Comparison of ENCODE assay signal across 8 mouse cellular contexts in the genomic region with DNA sequence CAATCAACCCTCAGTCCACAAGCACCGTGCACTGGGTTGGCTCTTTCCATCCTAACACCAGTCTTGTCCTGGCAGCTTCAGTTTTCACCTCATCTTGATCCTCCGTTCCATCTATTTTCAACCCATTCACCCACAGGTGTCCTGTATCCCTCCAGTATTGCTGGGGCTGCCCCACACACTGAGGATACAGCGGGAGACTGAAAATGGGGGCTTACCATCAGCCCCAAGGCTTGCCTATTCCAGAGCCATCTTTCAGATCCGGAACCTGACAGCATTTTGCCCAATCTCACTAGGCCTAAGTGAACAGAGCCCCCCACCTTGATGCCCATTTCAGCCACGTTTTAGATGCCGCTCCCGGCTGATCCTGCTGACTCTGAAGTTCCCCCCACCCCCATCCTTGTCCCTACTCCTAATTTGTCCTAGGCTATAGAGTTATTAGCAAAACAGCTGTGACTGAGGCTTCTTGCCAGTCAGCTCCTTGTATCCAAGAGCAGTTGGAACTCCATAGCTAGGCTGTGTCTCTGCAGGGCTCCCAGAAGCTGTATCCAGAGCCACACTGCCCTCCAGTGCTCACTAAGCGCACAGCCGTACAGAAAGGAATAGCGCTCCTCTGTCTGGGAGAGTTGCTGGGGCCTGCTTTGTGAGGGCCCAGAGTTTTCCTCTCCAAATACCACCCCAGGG. TPM values are rescaled to one million over a fixed set of nuclear protein-coding genes. Genes with fewer than 3 reads are reported as not detected.
A peak's percentile ranks its signal among the peaks of the same experiment; 100 is the strongest.
DNase-seq lines count a peak whose midpoint lies in the region; ATAC-seq and TF ChIP-seq lines count a peak whose summit lies in the region.

No protein-coding gene starts in this region.

- H3K4me1 ChIP-seq in ES-E14 (ENCODE audit: control insufficient read depth in 2 of 2, insufficient read depth in 2 of 2, low read length in 2 of 2, poor library complexity in 1 of 2) = no peaks in the 10 kb centered on the region; a peak in 1 of 4 replicates
- no peaks in the 10 kb centered on the region for H3K4me1 ChIP-seq in forebrain, postnatal 0 days (ENCODE audit: insufficient read depth)
- H3K4me1 ChIP-seq in liver, embryonic 16.5 days (ENCODE audit: control insufficient read depth, low read depth, low read length) = peaks cover 5% of the 10 kb centered on the region; the same call in 1 of the 2 replicates

- peak; percentile 94 for TF ChIP-seq CTCF in forebrain, postnatal 0 days (IDR thresholded peaks at IDR 0.05; ENCODE audit: low read depth)

- intact Hi-C loops in heart, postnatal 25 days (cut with DNase I) = loop anchor here (2.0 kb wide), 2 partner anchors 18 to 46 kb away; no protein-coding TSS in a partner anchor

- DNase-seq in ES-E14 (ENCODE audit: low read depth, low spot score) = peak; percentile 38
- DNase-seq in cerebellum, adult 18-20 months = peak; percentile 46
- DNase-seq in forebrain, postnatal 0 days = peak; percentile 91
- DNase-seq in heart, postnatal 25 days (ENCODE audit: low spot score) = peak; percentile 70
- DNase-seq in layer of hippocampus, adult 11-12 months (ENCODE audit: low spot score) = peak; percentile 82
- DNase-seq in ovary, postnatal 36 days (ENCODE audit: low spot score) = peak; percentile 73
- DNase-seq in B cell, adult 2 months = no peak

- in situ Hi-C loops in ES-E14 (cut with MboI; ENCODE audit: low sequenced_read_pairs in 2 of 2, unreplicated experiment in 2 of 2) = no loop called here

- WGBS in forebrain, postnatal 0 days = 49% methylated on average over 10 of the region's 10 CpGs
- WGBS in liver, embryonic 16.5 days (ENCODE audit: insufficient replicate concordance) = 49% methylated on average over 10 of the region's 10 CpGs

- no peaks in the 10 kb centered on the region for H3K36me3 ChIP-seq in ES-E14 (ENCODE audit: control insufficient read depth, insufficient read depth, low read length, poor library complexity, severe bottlenecking)
- H3K36me3 ChIP-seq in forebrain, postnatal 0 days (ENCODE audit: insufficient read depth) = no peaks in the 10 kb centered on the region
- no peaks in the 10 kb centered on the region for H3K36me3 ChIP-seq in liver, embryonic 16.5 days (ENCODE audit: control insufficient read depth, insufficient read depth)

- peak; percentile 97 for ATAC-seq in forebrain, postnatal 0 days
- peak; percentile 65 for ATAC-seq in liver, embryonic 16.5 days (ENCODE audit: low read depth)

- no peak overlapping the region for H3K4me2 ChIP-seq in forebrain, postnatal 0 days (ENCODE audit: low read depth)
- no peak overlapping the region for H3K4me2 ChIP-seq in liver, embryonic 16.5 days (ENCODE audit: low read depth, low read length)

- H3K9ac ChIP-seq in ES-E14 (ENCODE audit: insufficient read depth, low read depth, low read length, poor library complexity, severe bottlenecking) = no peak overlapping the region
- no peak overlapping the region for H3K9ac ChIP-seq in forebrain, postnatal 0 days
- H3K9ac ChIP-seq in liver, embryonic 16.5 days (ENCODE audit: low read depth, low read length) = no peak overlapping the region

- no peaks in the 10 kb centered on the region for H3K27me3 ChIP-seq in forebrain, postnatal 0 days (ENCODE audit: insufficient read depth, low read length)
- no peaks in the 10 kb centered on the region for H3K27me3 ChIP-seq in liver, embryonic 16.5 days (ENCODE audit: control insufficient read depth, insufficient read depth, low read depth, low read length)

- no peak overlapping the region for H3K27ac ChIP-seq in ES-E14 (ENCODE audit: insufficient read depth, low read depth, low read length, poor library complexity, severe bottlenecking)
- no peak overlapping the region for H3K27ac ChIP-seq in forebrain, postnatal 0 days (ENCODE audit: low read depth, low read length)
- no peak overlapping the region for H3K27ac ChIP-seq in liver, embryonic 16.5 days (ENCODE audit: low read length)

- no peak overlapping the region for H3K4me3 ChIP-seq in ES-E14 (ENCODE audit: insufficient read depth in 1 of 2, low read depth in 1 of 2, low read length in 2 of 2, poor library complexity in 1 of 2, severe bottlenecking in 1 of 2)
- no peak overlapping the region for H3K4me3 ChIP-seq in forebrain, postnatal 0 days (ENCODE audit: low read depth, low read length)
- no peak overlapping the region for H3K4me3 ChIP-seq in liver, embryonic 16.5 days (ENCODE audit: low read depth, low read length)

- no peaks in the 10 kb centered on the region for H3K9me3 ChIP-seq in ES-E14 (ENCODE audit: control insufficient read depth, insufficient read depth, low read depth, low read length)
- H3K9me3 ChIP-seq in forebrain, postnatal 0 days (ENCODE audit: low read length) = no peaks in the 10 kb centered on the region
- no peaks in the 10 kb centered on the region for H3K9me3 ChIP-seq in liver, embryonic 16.5 days (replicated peaks; ENCODE audit: control insufficient read depth, low read length)

TF ChIP-seq in ES-E14, 5 proteins besides CTCF, POLR2A, EP300 and RAD21:
- no peak for TF ChIP-seq HCFC1 (IDR thresholded peaks at IDR 0.05; ENCODE audit: borderline replicate concordance, insufficient read depth, low read length)
- TF ChIP-seq ZC3H11A (IDR thresholded peaks at IDR 0.05; ENCODE audit: borderline replicate concordance, low read depth, low read length) = peak; percentile 76; the same call in 1 of the 2 replicates
TF ChIP-seq in ES-E14: peak in this region for 1.

RNA-seq across cellular contexts. Expression of gene Hacd2, which starts 55.0 kb away (rescaled TPM):
- total RNA-seq in ES-E14 (2012; rRNA removed) = 98.8 and 105 TPM in 2 replicates
- 13.5 and 13.9 TPM in 2 replicates for total RNA-seq in forebrain, postnatal 0 days (2014; rRNA removed)
- polyA plus RNA-seq in forebrain, postnatal 0 days (2015; fragmentation: Nextera tagmentation; extraction: Ambion mirVana) = 46.3 and 50.4 TPM in 2 replicates
- 10 to 100 TPM in 1 of 2 experiments, 1 to 10 TPM in 1; 7.4 to 11.5 TPM for total RNA-seq in heart, postnatal 25 days (2021)
- 103 and 109 TPM in 2 replicates for polyA plus RNA-seq in liver, embryonic 16.5 days (2015; fragmentation: Nextera tagmentation; extraction: Ambion mirVana)

Comparison
In these comparisons a context has a peak if more than half of its experiments do, and no peak if none do; other contexts are left out.
1. DNase-seq: peak in ES-E14 (single experiment), cerebellum, adult 18-20 months (2 of 2), forebrain, postnatal 0 days (single experiment), heart, postnatal 25 days (single experiment), layer of hippocampus, adult 11-12 months (single experiment) and ovary, postnatal 36 days (single experiment); none in B cell, adult 2 months (0 of 2).